Mouse (Mus musculus): Measurements from ENCODE around the gene Gamt. TPM values are rescaled to one million over a fixed set of nuclear protein-coding genes. Genes with fewer than 3 reads are reported as not detected.
A peak's percentile ranks its signal among the peaks of the same experiment; 100 is the strongest.
"Not testable (repeated sequence)": the region's sequence is repeated elsewhere in the genome, so short reads cannot be mapped to it uniquely, and the experiment has no call there.

Gene Gamt
- total RNA-seq, 2 experiments from 2014 or later: 8.9 to 12.0 TPM

GRCm38 (mm10) chr10:80259861-80260641 is 761 bp downstream of the Gamt start:
- DNase-seq: peak in 1 of 2 experiments; percentile 58
- intact Hi-C loops (cut with DNase I): no loop called here

- no peak for DNase-seq
- intact Hi-C loops (cut with DNase I): no loop called here
These were observed 1.4 kb downstream of the Gamt start for GRCm38 (mm10) chr10:80259463-80259805.

GRCm38 (mm10) chr10:80258752-80259462 is 1.9 kb downstream of the Gamt start:
- intact Hi-C loops (cut with DNase I): no loop called here
- DNase-seq: no peak

- no peak for DNase-seq
- intact Hi-C loops (cut with DNase I): no loop called here
These were observed 2.9 kb downstream of the Gamt start for GRCm38 (mm10) chr10:80257936-80258335.

DNA sequence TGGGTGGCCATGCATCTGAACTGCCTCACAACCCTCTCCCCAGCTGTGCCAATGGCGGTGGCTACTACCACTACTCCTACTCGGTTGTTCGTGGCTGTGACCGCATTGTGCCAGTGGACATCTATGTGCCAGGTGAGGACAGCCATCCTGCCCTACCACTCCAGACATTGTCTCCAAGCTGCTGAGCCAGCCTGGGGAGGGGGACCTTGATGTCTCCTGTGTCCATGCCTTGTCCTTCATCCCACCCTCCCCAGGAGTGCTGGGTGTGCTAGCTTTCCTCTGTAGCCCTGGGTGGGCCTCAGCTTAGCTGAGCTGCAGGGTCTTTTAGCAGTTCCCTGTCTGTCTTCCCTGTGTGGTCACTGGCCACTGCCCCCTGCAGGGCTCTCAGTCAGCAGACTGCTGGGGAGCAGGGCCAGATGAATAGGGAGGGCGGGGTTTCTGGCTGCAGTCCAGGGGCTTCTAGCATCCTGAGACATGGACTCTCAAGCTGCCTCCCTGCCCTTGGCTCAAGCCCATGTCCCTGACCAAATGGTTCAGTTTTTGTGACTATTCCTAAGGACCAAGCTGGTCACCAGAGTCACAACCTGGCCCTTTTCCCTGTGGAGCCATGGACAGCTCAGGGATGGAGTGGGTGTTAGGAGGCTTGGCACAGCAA is 4.8 kb downstream of the Gamt start:
- DNase-seq: peak in 1 of 2 experiments; percentile 43
- intact Hi-C loops (cut with DNase I): no loop called here

DNA sequence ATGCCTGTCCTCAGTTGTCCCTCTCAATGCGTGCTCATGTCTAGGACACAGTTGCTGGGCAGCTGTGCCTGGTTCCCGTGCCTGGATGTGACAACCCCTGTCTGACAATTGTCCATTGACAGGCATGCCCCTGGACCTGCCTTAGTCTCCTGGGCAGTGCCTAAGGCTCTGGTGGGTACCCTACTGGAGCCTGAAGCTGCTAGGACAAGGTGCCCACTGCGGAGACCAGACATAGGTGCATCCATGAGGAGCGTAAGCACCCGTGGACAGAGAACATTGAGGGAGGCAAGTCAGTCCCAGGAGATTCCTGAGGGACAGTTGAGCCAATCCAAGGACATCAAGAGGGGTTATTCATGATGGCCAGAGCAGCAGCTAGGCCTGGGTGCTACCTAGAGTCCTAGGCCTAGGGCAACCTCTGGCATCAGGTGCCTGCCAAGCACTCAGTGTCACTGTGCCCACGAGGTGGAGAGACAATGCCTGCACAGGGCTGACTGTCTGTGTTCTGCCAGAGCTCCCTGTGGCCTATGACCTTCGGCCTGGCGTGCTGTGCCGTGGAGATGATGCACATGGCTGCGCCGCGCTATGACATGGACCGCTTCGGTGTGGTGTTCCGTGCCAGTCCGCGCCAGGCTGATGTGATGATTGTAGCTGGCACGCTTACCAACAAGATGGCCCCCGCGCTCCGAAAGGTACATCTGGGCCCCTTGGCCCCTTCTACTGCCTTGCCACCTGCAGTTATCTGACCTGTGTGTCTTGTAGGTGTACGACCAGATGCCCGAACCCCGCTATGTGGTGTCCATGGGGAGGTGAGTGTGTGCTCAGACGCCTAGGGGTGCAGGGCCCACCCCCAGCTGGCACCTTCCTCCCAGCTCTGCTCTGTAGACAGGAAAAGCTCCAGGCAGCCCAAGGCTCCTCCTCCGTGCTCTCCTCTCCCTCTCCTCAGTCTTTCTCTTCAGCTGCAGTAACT is 6.2 kb downstream of the Gamt start:
- intact Hi-C loops (cut with DNase I): no loop called here

DNA sequence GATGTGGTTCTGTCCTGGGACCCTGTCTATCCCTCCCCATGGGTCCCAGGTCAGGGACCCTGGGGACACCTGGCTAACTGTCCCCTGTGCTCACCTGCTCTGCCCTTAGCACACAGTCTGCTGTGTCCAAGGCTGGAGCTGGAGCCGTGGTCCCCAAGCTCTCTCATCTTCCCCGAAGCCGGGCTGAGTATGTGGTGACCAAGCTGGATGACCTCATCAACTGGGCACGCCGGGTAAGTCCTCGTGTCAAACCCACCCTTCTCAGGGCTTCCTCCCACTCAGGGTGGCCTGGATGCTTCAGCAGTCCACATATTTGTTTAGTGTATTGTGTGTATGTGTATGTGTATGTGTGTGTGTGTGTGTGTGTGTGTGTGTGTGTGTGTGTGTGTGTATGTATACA is 7.3 kb downstream of the Gamt start:
- DNase-seq: no peak
- intact Hi-C loops (cut with DNase I): no loop called here

More for the DNA sequence above, 6.2 kb downstream of the Gamt start:
- DNase-seq: no peak

- intact Hi-C loops (cut with DNase I): no loop called here
- no peak for DNase-seq
These were observed 8.1 kb downstream of the Gamt start for GRCm38 (mm10) chr10:80252493-80253274.

- intact Hi-C loops (cut with DNase I): no loop called here
- no peak for DNase-seq
These were observed 8.8 kb downstream of the Gamt start for GRCm38 (mm10) chr10:80252011-80252410.

DNA sequence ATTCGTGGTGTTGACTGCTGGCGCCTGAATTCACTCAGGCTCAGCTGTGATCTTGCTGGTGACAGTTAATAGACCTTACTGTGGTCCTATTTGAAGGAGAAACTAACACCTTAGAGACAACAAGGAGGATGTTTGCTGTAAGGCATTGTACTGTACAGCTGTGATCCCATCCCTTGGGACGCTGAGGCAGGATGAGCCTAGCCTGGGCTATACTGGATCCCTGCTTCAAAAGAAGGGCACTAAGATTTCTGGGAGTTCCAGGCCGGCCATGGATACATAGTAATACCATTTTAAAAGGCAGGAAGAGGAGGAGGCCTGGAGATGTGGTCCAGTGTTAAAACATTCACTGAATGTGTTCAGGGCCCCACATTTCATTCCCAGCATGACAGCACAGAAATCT is 10.2 kb downstream of the Gamt start:
- intact Hi-C loops (cut with DNase I): no loop called here
- DNase-seq: no peak

DNA sequence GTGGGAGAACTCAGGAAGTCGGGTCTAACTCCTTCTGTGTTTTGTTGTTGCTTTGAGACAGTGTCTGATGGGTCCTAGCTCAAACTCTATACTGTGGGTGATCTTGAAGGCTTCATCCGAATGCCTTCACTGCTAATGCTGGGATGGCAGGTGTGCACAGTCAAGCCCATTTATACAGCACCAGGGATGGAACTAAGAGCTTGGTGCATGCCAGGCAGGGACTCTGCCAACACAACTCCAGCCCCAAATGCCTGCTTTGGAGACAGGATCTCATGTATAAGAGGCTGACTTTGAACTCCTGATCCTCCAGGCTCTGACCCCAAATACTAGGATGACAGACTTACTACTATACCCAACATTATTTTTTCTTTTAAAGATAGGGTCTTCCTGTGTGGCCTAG is 10.8 kb downstream of the Gamt start:
- intact Hi-C loops (cut with DNase I): no loop called here
- no peak for DNase-seq

DNA sequence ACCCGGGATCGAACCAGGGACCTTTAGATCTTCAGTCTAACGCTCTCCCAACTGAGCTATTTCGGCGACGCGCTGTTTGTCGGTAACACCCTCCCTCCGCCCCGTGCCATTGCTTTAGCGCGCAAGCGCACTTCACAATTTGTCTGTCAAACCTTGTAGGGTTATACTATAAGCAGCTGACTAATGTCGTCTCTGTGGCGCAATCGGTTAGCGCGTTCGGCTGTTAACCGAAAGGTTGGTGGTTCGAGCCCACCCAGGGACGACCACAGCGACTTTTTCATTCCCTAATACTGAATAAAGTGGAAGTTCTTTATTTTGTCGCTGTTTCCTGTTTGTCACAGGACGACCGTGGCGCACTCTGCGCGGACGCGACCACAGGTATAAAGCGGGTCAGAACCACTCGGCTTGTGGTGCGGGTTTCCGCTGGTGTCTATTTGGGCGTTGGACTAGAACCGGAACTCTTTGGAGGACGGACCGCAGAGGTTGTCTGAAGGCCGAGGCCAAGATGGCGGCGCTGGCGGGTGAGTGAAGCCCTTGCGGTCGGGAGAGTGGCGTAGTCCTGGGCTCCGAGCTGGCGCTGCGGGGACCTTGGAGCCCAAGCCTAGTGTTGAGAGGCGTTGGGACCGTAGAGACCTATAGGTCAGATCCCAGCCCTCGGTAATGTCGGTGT is 11.7 kb downstream of the Gamt start, which contains the start of gene Ndufs7:
Gene Ndufs7, plus strand, starts transcription at position 151 of the 670 bp plus-strand sequence.
- DNase-seq: peak; percentile 94 to 99
- intact Hi-C loops (cut with DNase I): no loop called here

DNA sequence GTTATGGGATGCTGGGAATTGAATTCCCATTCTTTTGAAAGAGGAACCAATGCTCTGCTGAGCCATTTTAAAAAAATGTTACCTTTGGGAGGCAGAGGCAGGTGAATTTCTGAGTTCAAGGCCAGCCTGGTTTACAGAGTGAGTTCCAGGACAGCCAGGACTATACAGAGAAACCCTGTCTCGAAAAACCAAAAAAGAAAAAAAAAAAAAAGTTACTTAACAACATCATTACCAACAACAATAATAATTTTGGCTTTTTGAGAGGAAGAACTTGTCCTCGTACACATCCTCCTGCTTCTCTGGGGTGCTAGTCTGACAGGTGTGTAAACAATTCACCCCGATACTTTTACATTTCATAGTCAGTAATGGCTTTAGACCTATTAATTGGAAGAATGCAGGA is 12.4 kb downstream of the Gamt start:
- intact Hi-C loops (cut with DNase I): not testable (repeated sequence)

DNA sequence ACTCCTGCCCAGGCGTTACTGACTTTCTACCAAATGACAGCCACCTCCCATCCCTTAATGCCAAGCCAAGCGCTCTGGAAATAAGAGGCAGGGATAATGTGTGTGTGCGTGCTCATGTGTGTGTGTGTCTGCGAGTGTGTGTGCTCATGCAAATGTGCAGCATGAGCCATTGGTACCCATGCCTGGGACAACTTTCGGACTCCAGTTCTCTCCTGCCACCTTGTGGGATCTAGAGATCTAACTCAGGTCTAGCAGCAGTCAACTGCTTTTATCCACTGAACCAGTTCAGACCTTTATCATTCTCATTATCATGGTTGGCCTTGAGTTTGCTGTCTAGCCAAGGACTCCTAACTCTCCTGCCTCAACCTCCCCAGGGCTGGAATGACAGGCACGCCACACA is 13.0 kb downstream of the Gamt start:
- no peak for DNase-seq
- intact Hi-C loops (cut with DNase I): no loop called here

More for the DNA sequence above, 12.4 kb downstream of the Gamt start:
- not testable (repeated sequence) for DNase-seq

DNA sequence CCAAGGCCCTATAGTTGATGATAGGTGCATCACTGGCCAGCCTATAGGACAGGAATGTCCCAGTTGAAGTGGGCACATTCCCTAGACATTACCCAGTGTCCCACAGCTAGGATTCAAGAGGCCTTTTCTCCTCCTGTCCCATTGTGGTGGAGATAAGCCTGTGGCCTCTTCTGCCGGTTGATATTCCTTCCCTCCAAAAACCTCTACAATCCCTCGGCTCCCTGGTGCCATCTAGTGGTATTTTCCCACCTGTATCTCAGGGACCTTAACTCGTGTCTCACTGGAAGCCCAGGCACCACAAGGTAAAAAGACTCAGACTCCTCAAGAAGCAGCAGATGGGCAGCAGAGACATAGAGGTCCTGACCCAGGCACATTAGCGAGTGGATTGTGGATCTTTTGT is 15.2 kb downstream of the Gamt start:
- intact Hi-C loops (cut with DNase I): loop anchor here (1.0 kb wide), 2 partner anchors 46 to 70 kb away; no protein-coding TSS in a partner anchor

GRCm38 (mm10) chr10:80244791-80245399 is 15.9 kb downstream of the Gamt start:
- DNase-seq: no peak
- intact Hi-C loops (cut with DNase I): loop anchor here (1.0 kb wide), 2 partner anchors 46 to 70 kb away; no protein-coding TSS in a partner anchor

More for the DNA sequence above, 15.2 kb downstream of the Gamt start:
- DNase-seq: peak; percentile 82 to 83

GRCm38 (mm10) chr10:80242607-80243006 is 18.2 kb downstream of the Gamt start:
- no peak for DNase-seq
- intact Hi-C loops (cut with DNase I): no loop called here

- DNase-seq: no peak
- intact Hi-C loops (cut with DNase I): no loop called here
These were observed 18.7 kb downstream of the Gamt start for GRCm38 (mm10) chr10:80242088-80242487.

All from heart, postnatal 36 days (tissue).